Mouse (Mus musculus): Measurements from ENCODE around the gene Elovl3.

GRCm38 (mm10) chr19:46149091-46149490 is 17.4 kb downstream of the Elovl3 start:
- TF ChIP-seq GATA1 (IDR thresholded peaks at IDR 0.05; ENCODE audit: low read length) (no peak), TAL1 (IDR thresholded peaks at IDR 0.05; ENCODE audit: low read length) (no peak)
